Comparison of ENCODE assay signal across 30 mouse cellular contexts in the genomic region with DNA sequence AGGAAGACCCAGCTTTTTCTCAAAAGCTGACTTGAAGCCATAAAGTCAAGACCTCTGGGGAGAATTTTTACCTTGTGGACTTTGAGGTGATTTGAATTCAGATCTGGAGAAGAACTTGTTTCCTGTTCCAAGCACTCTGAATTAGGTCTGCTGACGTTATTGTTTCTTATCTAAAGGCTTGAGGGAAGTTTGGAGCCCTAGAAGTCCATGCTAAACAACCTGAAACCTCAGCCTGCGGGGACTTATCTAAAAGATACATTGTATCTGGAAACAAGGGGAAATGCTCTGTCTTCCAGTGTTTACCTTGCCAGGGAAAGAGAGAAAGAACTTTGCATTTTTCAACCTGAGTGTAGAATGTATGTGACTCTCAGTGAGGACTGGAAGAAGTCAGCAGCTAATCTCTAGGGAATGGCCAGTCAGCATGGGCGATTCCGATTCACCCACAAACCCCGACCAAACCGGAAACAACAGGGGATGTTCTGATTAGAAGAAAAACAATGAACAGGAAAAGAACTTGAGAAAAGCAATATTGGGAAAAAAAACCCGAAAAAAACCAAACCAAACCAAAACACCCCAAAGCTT.
A peak's percentile ranks its signal among the peaks of the same experiment; 100 is the strongest.
DNase-seq lines count a peak whose midpoint lies in the region; ATAC-seq and TF ChIP-seq lines count a peak whose summit lies in the region.
"Had no signal": no experiment of that assay in that cellular context is flagged by ENCODE, and none has a peak within 500 bp of the region (broad histone marks: within the 10 kb centered on the region; RNA-seq: fewer than 3 reads in every experiment).

No protein-coding gene starts in this region.

- no peaks in the 10 kb centered on the region for H3K27me3 ChIP-seq in heart, embryonic 12.5 days (replicated peaks)
- no peaks in the 10 kb centered on the region for H3K27me3 ChIP-seq in liver, postnatal 0 days (ENCODE audit: insufficient read depth, low read length)
- no peaks in the 10 kb centered on the region; the same call in 1 of the 2 replicates for H3K27me3 ChIP-seq in liver, embryonic 12.5 days (replicated peaks)
- H3K27me3 ChIP-seq in intestine, postnatal 0 days (replicated peaks; ENCODE audit: control insufficient read depth, insufficient read depth, low read length): no peaks in the 10 kb centered on the region
- H3K27me3 ChIP-seq: embryonic facial prominence, embryonic 12.5 days; hindbrain, embryonic 12.5 days; limb, embryonic 15.5 days; midbrain, embryonic 13.5 days; Patski had no signal

- peak; percentile 51; the same call in 1 of the 2 replicates for ATAC-seq in heart, embryonic 12.5 days (ENCODE audit: insufficient number of reproducible peaks, low FRiP score)
- no peak for ATAC-seq in liver, postnatal 0 days
- ATAC-seq in liver, embryonic 12.5 days: no peak
- ATAC-seq in intestine, postnatal 0 days: no peak
- ATAC-seq: forebrain, embryonic 14.5 days; hindbrain, postnatal 0 days; lung, postnatal 0 days; midbrain, embryonic 13.5 days; Patski had no signal

- H3K36me3 ChIP-seq in heart, embryonic 12.5 days: peaks cover 12% of the 10 kb centered on the region; the same call in 1 of the 2 replicates
- no peaks in the 10 kb centered on the region for H3K36me3 ChIP-seq in liver, postnatal 0 days (replicated peaks; ENCODE audit: insufficient read depth, low read length)
- no peaks in the 10 kb centered on the region for H3K36me3 ChIP-seq in liver, embryonic 12.5 days
- H3K36me3 ChIP-seq in intestine, postnatal 0 days (ENCODE audit: control insufficient read depth, insufficient read depth): no peaks in the 10 kb centered on the region
- H3K36me3 ChIP-seq: G1E; hindbrain, embryonic 12.5 days; limb, embryonic 15.5 days had no signal

- H3K27ac ChIP-seq in heart, embryonic 12.5 days (ENCODE audit: poor library complexity, severe bottlenecking): 0 out of 2 replicates have a peak overlapping the region, but pooled peaks have one; percentile 47
- H3K27ac ChIP-seq in liver, postnatal 0 days (ENCODE audit: low read depth): peak overlapping the region; percentile 89
- H3K27ac ChIP-seq in liver, embryonic 12.5 days: no peak overlapping the region
- H3K27ac ChIP-seq in intestine, postnatal 0 days (ENCODE audit: low read depth, low read length): peak overlapping the region; percentile 90
- H3K27ac ChIP-seq: embryonic facial prominence, embryonic 12.5 days; hindbrain, postnatal 0 days; kidney, postnatal 0 days; limb, embryonic 10.5 days; limb, embryonic 15.5 days; macrophage; midbrain, embryonic 13.5 days had no signal

- 25% methylated on average over 7 of the region's 7 CpGs for WGBS in heart, embryonic 12.5 days
- 8% methylated on average over 7 of the region's 7 CpGs for WGBS in liver, postnatal 0 days (ENCODE audit: insufficient replicate concordance)
- WGBS in liver, embryonic 12.5 days (ENCODE audit: insufficient replicate concordance): 9% methylated on average over 7 of the region's 7 CpGs
- 29% methylated on average over 7 of the region's 7 CpGs for WGBS in intestine, postnatal 0 days

- no peak for TF ChIP-seq EP300 in liver, postnatal 0 days (IDR thresholded peaks at IDR 0.05; ENCODE audit: low read depth)

- peaks cover 44% of the 10 kb centered on the region for H3K4me1 ChIP-seq in heart, embryonic 12.5 days (replicated peaks)
- peaks cover 6% of the 10 kb centered on the region for H3K4me1 ChIP-seq in liver, postnatal 0 days (ENCODE audit: insufficient read depth)
- H3K4me1 ChIP-seq in liver, embryonic 12.5 days: peaks cover 11% of the 10 kb centered on the region; the same call in 1 of the 2 replicates
- H3K4me1 ChIP-seq in intestine, postnatal 0 days (replicated peaks; ENCODE audit: control insufficient read depth, insufficient read depth, low read length): 0 out of 2 replicates have a peak, but pooled peaks cover 3% of the 10 kb centered on the region
- H3K4me1 ChIP-seq: embryonic facial prominence, embryonic 12.5 days; limb, embryonic 15.5 days had no signal

- DNase-seq in heart, postnatal 10 days: no peak
- DNase-seq in liver, postnatal 0 days: no peak
- DNase-seq in adrenal gland, postnatal 10 days: no peak
- DNase-seq in lung, postnatal 14 days: no peak
- DNase-seq: adrenal gland, postnatal 14 days; cerebellum, adult 11 months; cerebellum, adult 9-11 months; embryo, embryonic 11 days; gastrocnemius, postnatal 25 days; heart, adult 18-20 months; heart, postnatal 14 days; kidney, adult 11 months; retina, postnatal 1 day; right cerebral cortex, postnatal 14 days had no signal

- H3K4me3 ChIP-seq in heart, embryonic 12.5 days: no peak overlapping the region
- no peak overlapping the region for H3K4me3 ChIP-seq in liver, postnatal 0 days (ENCODE audit: low read depth, low read length)
- H3K4me3 ChIP-seq in liver, embryonic 12.5 days: no peak overlapping the region
- no peak overlapping the region for H3K4me3 ChIP-seq in intestine, postnatal 0 days (ENCODE audit: low read depth, low read length)
- H3K4me3 ChIP-seq: embryonic facial prominence, embryonic 12.5 days; hindbrain, embryonic 12.5 days; limb, embryonic 10.5 days; limb, embryonic 15.5 days; midbrain, embryonic 13.5 days had no signal

- no peak overlapping the region for H3K9ac ChIP-seq in heart, embryonic 12.5 days
- no peak overlapping the region for H3K9ac ChIP-seq in liver, postnatal 0 days (replicated peaks)
- H3K9ac ChIP-seq in liver, embryonic 12.5 days: no peak overlapping the region
- no peak overlapping the region for H3K9ac ChIP-seq in intestine, postnatal 0 days (ENCODE audit: low read depth, low read length)
- H3K9ac ChIP-seq: embryonic facial prominence, embryonic 12.5 days; hindbrain, embryonic 12.5 days; limb, embryonic 15.5 days; midbrain, embryonic 13.5 days had no signal

- no peaks in the 10 kb centered on the region for H3K9me3 ChIP-seq in heart, embryonic 12.5 days (replicated peaks)
- H3K9me3 ChIP-seq in liver, postnatal 0 days (ENCODE audit: low read length): no peaks in the 10 kb centered on the region
- no peaks in the 10 kb centered on the region for H3K9me3 ChIP-seq in liver, embryonic 12.5 days (replicated peaks)
- no peaks in the 10 kb centered on the region for H3K9me3 ChIP-seq in intestine, postnatal 0 days (ENCODE audit: control insufficient read depth)
- H3K9me3 ChIP-seq: embryonic facial prominence, embryonic 12.5 days; hindbrain, embryonic 12.5 days; limb, embryonic 10.5 days; limb, embryonic 15.5 days; midbrain, embryonic 13.5 days had no signal

- intact Hi-C loops in heart, postnatal 10 days (cut with DNase I): no loop called here

- TF ChIP-seq CTCF in liver, postnatal 0 days (IDR thresholded peaks at IDR 0.05; ENCODE audit: low read depth): no peak
- no peak for TF ChIP-seq CTCF in intestine, postnatal 0 days (IDR thresholded peaks at IDR 0.05; ENCODE audit: low read depth)

- no peak overlapping the region for H3K4me2 ChIP-seq in heart, embryonic 12.5 days
- H3K4me2 ChIP-seq in liver, postnatal 0 days (ENCODE audit: low read depth, low read length): no peak overlapping the region
- no peak overlapping the region for H3K4me2 ChIP-seq in liver, embryonic 12.5 days
- no peak overlapping the region for H3K4me2 ChIP-seq in intestine, postnatal 0 days (replicated peaks; ENCODE audit: low read depth)
- H3K4me2 ChIP-seq: embryonic facial prominence, embryonic 12.5 days; heart, embryonic 11.5 days; hindbrain, embryonic 12.5 days; limb, embryonic 15.5 days; midbrain, embryonic 13.5 days had no signal
